In the genomic region with DNA sequence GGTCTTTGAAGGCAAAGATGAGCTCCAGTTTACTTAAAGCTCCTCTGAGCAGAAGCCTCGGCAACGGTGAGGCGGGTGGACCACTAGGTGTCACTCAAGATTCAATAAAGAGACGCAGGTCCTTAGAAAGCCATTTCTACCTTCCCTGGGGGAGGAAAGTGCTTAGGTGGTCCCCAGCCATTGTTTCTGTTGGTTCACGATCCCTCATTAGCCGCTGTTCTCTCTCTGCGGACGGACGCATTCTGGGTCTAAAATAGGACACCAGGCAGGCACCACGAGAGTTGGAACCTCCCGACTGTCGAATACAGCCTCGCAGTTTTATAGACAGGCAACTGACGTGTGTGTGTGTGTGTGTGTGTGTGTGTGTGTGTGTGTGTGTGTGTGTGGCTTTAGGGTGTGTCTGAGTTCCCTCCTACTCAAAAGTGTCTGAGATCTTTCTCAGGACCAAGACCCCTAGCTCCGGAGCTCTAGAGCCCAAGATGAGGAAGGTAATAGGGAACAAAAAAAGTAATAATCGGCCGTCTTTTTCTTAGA, we compare ENCODE assay signal across 8 mouse cellular contexts. TPM values are rescaled to one million over a fixed set of nuclear protein-coding genes. Genes with fewer than 3 reads are reported as not detected.
DNase-seq lines count a peak whose midpoint lies in the region; ATAC-seq lines count a peak whose summit lies in the region.

No protein-coding gene starts in this region.

- peak overlapping the region; percentile 73 for H3K27ac ChIP-seq in hindbrain, embryonic 15.5 days (replicated peaks)

- H3K4me3 ChIP-seq in hindbrain, embryonic 15.5 days, result peak overlapping the region; percentile 19

- 17% methylated on average over 17 of the region's 17 CpGs for WGBS in hindbrain, embryonic 15.5 days

- ATAC-seq in hindbrain, embryonic 15.5 days (ENCODE audit: low FRiP score, low read depth), result peak; percentile 59

- H3K36me3 ChIP-seq in hindbrain, embryonic 15.5 days, result no peaks in the 10 kb centered on the region

- H3K4me1 ChIP-seq in hindbrain, embryonic 15.5 days (replicated peaks), result peaks cover 18% of the 10 kb centered on the region

- H3K27me3 ChIP-seq in hindbrain, embryonic 15.5 days, result no peaks in the 10 kb centered on the region

- H3K4me2 ChIP-seq in hindbrain, embryonic 15.5 days, result peak overlapping the region; percentile 48

- H3K9ac ChIP-seq in hindbrain, embryonic 15.5 days, result no peak overlapping the region

- peak; percentile 89 for DNase-seq in MN1 (ENCODE audit: low spot score)
- peak; percentile 86 to 88 for DNase-seq in cerebellum, postnatal 10 days
- peak; percentile 78 to 87 for DNase-seq in frontal cortex, postnatal 36 days (ENCODE audit: low spot score in 2 of 2)
- peak; percentile 71 for DNase-seq in left cerebral cortex, adult 11 months (ENCODE audit: low spot score)
- peak; percentile 90 for DNase-seq in lung, postnatal 36 days
- DNase-seq in right cerebral cortex, adult 18-20 months, result peak; percentile 78
- peak; percentile 29 for DNase-seq in urinary bladder, postnatal 25 days (ENCODE audit: low spot score)

- H3K9me3 ChIP-seq in hindbrain, embryonic 15.5 days, result no peaks in the 10 kb centered on the region

RNA-seq across cellular contexts. Expression of a gene that starts 47.0 kb away (rescaled TPM):
- 12.5 and 13.1 TPM in 2 replicates for polyA plus RNA-seq in hindbrain, embryonic 15.5 days (2015; fragmentation: Nextera tagmentation; extraction: Ambion mirVana)

Comparison
In these comparisons a context has a peak if more than half of its experiments do, and no peak if none do; other contexts are left out.
1. Peak in every context shown above with its lines: DNase-seq, ATAC-seq, H3K4me3 ChIP-seq and H3K27ac ChIP-seq.
2. DNase-seq: peak in every context shown above with its lines; median percentile 90 in lung, postnatal 36 days; 89 in MN1; 87 in cerebellum, postnatal 10 days; 82 in frontal cortex, postnatal 36 days; 78 in right cerebral cortex, adult 18-20 months; 71 in left cerebral cortex, adult 11 months; 29 in urinary bladder, postnatal 25 days.